Mouse (Mus musculus) MEL (cell line): ENCODE results near the gene Ctcf.

ENCODE experiments used
- ELF1 ChIP-seq: IDR thresholded peaks from 2 replicates; pipeline ENCODE4 v1.6.1; 2014; ENCODE audit warnings: low read depth, mild to moderate bottlenecking, inconsistent platforms, low read length, improper control_type of control experiment, moderate library complexity
- EP300 ChIP-seq, 2 experiments: IDR thresholded peaks; 2 replicates each; pipeline ENCODE4 v1.6.1; 2011; ENCODE audit warnings: improper control_type of control experiment in 2 of 2, low read length in 2 of 2, low read depth in 1 of 2, mild to moderate bottlenecking in 1 of 2
- ETS1 ChIP-seq: IDR thresholded peaks from 2 replicates; pipeline ENCODE4 v1.6.1; 2012; ENCODE audit warnings: low read depth, mild to moderate bottlenecking, inconsistent platforms, low read length, improper control_type of control experiment, moderate library complexity
- GATA1 ChIP-seq: IDR thresholded peaks from 2 replicates; pipeline ENCODE4 v1.6.1; 2011; ENCODE audit warnings: low read depth, low read length, improper control_type of control experiment
- POLR2A ChIP-seq, 2 experiments: IDR thresholded peaks; 2 replicates each; pipeline ENCODE4 v1.6.1; 2011 to 2012; ENCODE audit warnings: low read length in 2 of 2, mild to moderate bottlenecking in 2 of 2, control low read depth in 1 of 2, improper control_type of control experiment in 1 of 2, low read depth in 1 of 2, moderate library complexity in 1 of 2; ENCODE audit not compliant: control insufficient read depth in 1 of 2, insufficient read depth in 1 of 2, poor library complexity in 1 of 2
- POLR2AphosphoS2 ChIP-seq: IDR thresholded peaks from 2 replicates; pipeline ENCODE4 v1.6.1; 2011; ENCODE audit warnings: low read length, improper control_type of control experiment
- TAL1 ChIP-seq: IDR thresholded peaks from 2 replicates; pipeline ENCODE4 v1.6.1; 2012; ENCODE audit warnings: mild to moderate bottlenecking, inconsistent platforms, low read length, moderate library complexity, mixed read lengths
- TCF12 ChIP-seq: IDR thresholded peaks from 2 replicates; pipeline ENCODE4 v1.6.1; 2014; ENCODE audit warnings: low read depth, mild to moderate bottlenecking, inconsistent platforms, low read length, improper control_type of control experiment, moderate library complexity
- USF1 ChIP-seq: IDR thresholded peaks from 2 replicates; pipeline ENCODE4 v1.6.1; 2014; ENCODE audit warnings: low read depth, mild to moderate bottlenecking, inconsistent platforms, low read length, improper control_type of control experiment, moderate library complexity

DNA sequence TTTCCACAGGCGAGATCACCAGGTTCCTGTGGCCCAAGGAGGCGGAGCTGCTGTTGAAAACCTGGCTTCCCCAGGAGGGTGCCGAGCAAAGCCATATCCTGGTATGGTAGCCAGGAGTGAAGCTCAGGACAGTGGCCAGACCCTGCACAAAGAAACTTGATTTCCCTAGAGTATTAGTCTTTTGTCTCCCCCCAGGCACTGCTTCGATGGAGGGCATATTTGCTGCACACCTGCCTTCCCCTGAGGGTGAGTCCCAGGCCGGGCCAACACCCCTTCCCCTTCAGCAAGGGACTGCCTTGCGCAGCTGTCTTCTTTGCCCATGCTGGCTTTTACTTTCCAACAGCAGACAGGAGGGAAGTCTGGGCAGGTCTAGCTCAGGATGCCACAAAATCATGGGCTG, 50.2 kb downstream of the Ctcf start:
- TF ChIP-seq TCF12 (no peak), POLR2A (IDR thresholded peaks at IDR 0.05; ENCODE audit: control insufficient read depth in 1 of 2, insufficient read depth in 1 of 2, low read depth in 1 of 2, low read length in 2 of 2, poor library complexity in 1 of 2) (no peak), GATA1 (no peak), EP300 (IDR thresholded peaks at IDR 0.05; ENCODE audit: low read depth in 1 of 2, low read length in 2 of 2) (no peak), TAL1 (no peak), POLR2AphosphoS2 (no peak), USF1 (no peak), ETS1 (no peak), ELF1 (no peak)
